Mouse (Mus musculus) stomach, postnatal 0 days (tissue): ENCODE measurements around the gene Nek7. TPM values are rescaled to one million over a fixed set of nuclear protein-coding genes. Genes with fewer than 3 reads are reported as not detected.

Source experiments
- ATAC-seq: fragments of 200-750 bp; cut with Nextera tagmentation; 2 replicates; pipeline ENCODE4 v1.8.0; 2017; ENCODE audit not compliant: low FRiP score, low TSS enrichment
- DNase-seq: peaks from one replicate; pipeline ENCODE4 v3.0.0-alpha.2; 2016; ENCODE audit warnings: low spot score
- H3K27ac ChIP-seq: fragments of 300-500 bp; sonication (generic); replicated peaks from 2 replicates; pipeline ENCODE4 v1.5.1; 2014; ENCODE audit warnings: mild to moderate bottlenecking, control low read depth
- H3K27me3 ChIP-seq: fragments of 300-500 bp; sonication (generic); 2 replicates; pipeline ENCODE4 v1.6.1; 2014; ENCODE audit warnings: low read length; ENCODE audit not compliant: control insufficient read depth, insufficient read depth
- H3K36me3 ChIP-seq: fragments of 300-500 bp; sonication (generic); 2 replicates; pipeline ENCODE4 v1.6.1; 2014; ENCODE audit warnings: low read length, mixed read lengths; ENCODE audit not compliant: control insufficient read depth, insufficient read depth
- H3K4me1 ChIP-seq: fragments of 300-500 bp; sonication (generic); replicated peaks from 2 replicates; pipeline ENCODE4 v1.6.1; 2014; ENCODE audit warnings: antibody characterized with exemption; ENCODE audit not compliant: control insufficient read depth, insufficient read depth
- H3K4me2 ChIP-seq: fragments of 300-500 bp; sonication (generic); replicated peaks from 2 replicates; pipeline ENCODE4 v1.6.1; 2014; ENCODE audit warnings: low read depth, mild to moderate bottlenecking, control low read depth, moderate library complexity
- H3K4me3 ChIP-seq: fragments of 300-500 bp; sonication (generic); 2 replicates; pipeline ENCODE4 v1.5.1; 2014; ENCODE audit warnings: low read depth, low read length, control low read depth
- H3K9ac ChIP-seq: fragments of 300-500 bp; sonication (generic); 2 replicates; pipeline ENCODE4 v1.6.1; 2014; ENCODE audit warnings: mild to moderate bottlenecking, low read length, control low read depth, mixed read lengths
- H3K9me3 ChIP-seq: fragments of 300-500 bp; sonication (generic); 2 replicates; pipeline ENCODE4 v1.6.1; 2016; ENCODE audit warnings: low read length; ENCODE audit not compliant: control insufficient read depth
- CTCF ChIP-seq: IDR thresholded peaks from 2 replicates; pipeline ENCODE4 v1.5.1; 2016; ENCODE audit warnings: antibody characterized with exemption, low read depth, mild to moderate bottlenecking, moderate library complexity
- EP300 ChIP-seq: optimal IDR thresholded peaks from 2 replicates; pipeline ENCODE3; 2016; ENCODE audit warnings: antibody characterized with exemption
- WGBS: fragments of 180-500 bp; shearing (Covaris S2); extraction: QIAGEN DNeasy Blood & Tissue Kit; methylation state at CpG from one replicate; pipeline ENCODE4 v1.1.7; 2014; 5-methylcytosine and 5-hydroxymethylcytosine counted together
- polyA plus RNA-seq: library from polyadenylated mRNA; unstranded; fragments of >200 nt; fragmentation: Nextera tagmentation; extraction: Ambion mirVana; gene quantifications from 2 replicates; pipeline ENCODE4 v1.2.1, GENCODE M21; 2015

Nek7 gene
- polyA plus RNA-seq, 1 experiment from 2014 or later, result 40.0 TPM

- Histone ChIP-seq H3K4me3 (no peak overlapping the region), H3K4me2 (no peak overlapping the region), H3K27me3 (no peaks in the 10 kb centered on the region), H3K36me3 (no peaks in the 10 kb centered on the region), H3K9me3 (no peaks in the 10 kb centered on the region), H3K9ac (no peak overlapping the region), H3K4me1 (no peaks in the 10 kb centered on the region), H3K27ac (no peak overlapping the region)
- no peak for ATAC-seq
- TF ChIP-seq CTCF, result no peak
- TF ChIP-seq EP300, result no peak
- DNase-seq, result no peak
- WGBS, result 75% methylated on average over 3 of the region's 3 CpGs
Measured at GRCm38 (mm10) chr1:138615388-138615787, 4.6 kb downstream of the Nek7 start.

DNA sequence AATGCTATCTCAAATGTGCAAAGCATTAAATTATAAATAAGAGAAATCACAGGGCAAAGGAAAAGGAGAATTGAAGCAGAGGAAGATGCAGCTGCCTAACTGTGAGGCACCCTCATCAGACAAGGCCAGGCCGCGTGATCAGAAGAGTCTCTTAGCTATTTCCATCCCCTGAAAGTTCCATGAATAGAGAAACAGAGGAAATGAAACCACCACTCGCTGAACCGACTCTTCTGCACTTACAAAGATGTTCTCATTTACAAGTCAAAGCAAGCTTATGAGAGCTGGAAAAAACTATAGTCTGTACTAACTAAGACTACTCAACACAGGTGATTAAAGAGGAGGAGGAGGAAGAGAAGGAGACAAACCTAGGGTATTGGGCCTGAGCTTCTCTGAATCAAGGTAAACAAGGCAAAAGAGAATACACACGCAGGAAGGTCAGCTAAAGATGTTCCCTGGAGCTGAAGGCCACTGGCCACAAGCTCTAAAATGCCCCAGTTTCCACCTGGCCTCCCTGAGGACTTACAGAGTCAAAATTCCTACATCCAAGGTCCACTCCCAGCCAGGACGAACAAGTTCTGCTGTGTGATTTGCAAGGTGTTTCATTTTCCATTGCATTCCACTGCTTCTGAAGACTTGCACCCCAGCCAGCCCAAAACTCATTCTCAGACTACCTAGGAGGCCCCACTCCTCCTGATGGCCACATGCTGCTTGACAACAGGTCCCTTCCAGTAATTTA lies 5.2 kb downstream of the Nek7 start:
- 64% methylated on average over 6 of the region's 6 CpGs for WGBS
- no peak for TF ChIP-seq CTCF
- TF ChIP-seq EP300, result no peak
- Histone ChIP-seq H3K27me3 (no peaks in the 10 kb centered on the region), H3K36me3 (no peaks in the 10 kb centered on the region), H3K27ac (0 out of 2 replicates have a peak overlapping the region, but pooled peaks have one; percentile 14), H3K4me2 (no peak overlapping the region), H3K4me1 (no peaks in the 10 kb centered on the region), H3K9ac (no peak overlapping the region), H3K9me3 (no peaks in the 10 kb centered on the region), H3K4me3 (no peak overlapping the region)
- ATAC-seq, result no peak
- DNase-seq, result no peak

DNA sequence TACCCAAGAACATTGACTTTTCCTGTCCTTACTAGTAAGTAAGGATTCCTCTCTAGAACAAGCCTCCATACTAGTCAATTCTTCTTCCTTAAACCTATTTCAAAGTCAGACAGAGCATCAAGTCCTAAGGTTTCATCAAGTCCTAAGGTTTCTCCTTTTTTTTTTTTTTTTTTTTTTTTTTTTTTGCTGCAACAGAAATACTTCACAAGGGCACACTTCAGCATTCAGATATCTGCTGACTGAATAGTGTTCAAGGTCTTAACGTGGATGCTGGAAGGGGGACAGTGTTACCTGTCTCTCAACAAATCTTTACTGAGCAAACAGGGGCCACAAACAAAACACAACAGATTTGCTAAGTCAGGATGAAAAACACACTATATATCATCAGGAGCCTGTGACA lies 7.8 kb downstream of the Nek7 start:
- no peak for TF ChIP-seq CTCF
- no peak for TF ChIP-seq EP300
- 75% methylated on average over 1 of the region's 1 CpGs for WGBS
- H3K4me3 ChIP-seq, result no peak overlapping the region
- no peaks in the 10 kb centered on the region for H3K36me3 ChIP-seq
- H3K4me1 ChIP-seq, result no peaks in the 10 kb centered on the region
- ATAC-seq (no peak), DNase-seq (no peak)
- H3K9me3 ChIP-seq, result no peaks in the 10 kb centered on the region
- H3K27me3 ChIP-seq, result no peaks in the 10 kb centered on the region
- no peak overlapping the region for H3K4me2 ChIP-seq
- H3K9ac ChIP-seq, result no peak overlapping the region
- no peak overlapping the region for H3K27ac ChIP-seq

GRCm38 (mm10) chr1:138609176-138609575 lies 10.8 kb downstream of the Nek7 start:
- H3K4me2 ChIP-seq, result 0 out of 2 replicates have a peak overlapping the region, but pooled peaks have one; percentile 11
- ATAC-seq (peak; percentile 64; the same call in 1 of the 2 replicates), DNase-seq (peak; percentile 42)
- H3K9me3 ChIP-seq, result no peaks in the 10 kb centered on the region
- no peaks in the 10 kb centered on the region for H3K4me1 ChIP-seq
- H3K36me3 ChIP-seq, result no peaks in the 10 kb centered on the region
- WGBS, result 62% methylated on average over 12 of the region's 12 CpGs
- no peak overlapping the region for H3K27ac ChIP-seq
- H3K4me3 ChIP-seq, result no peak overlapping the region
- no peak overlapping the region for H3K9ac ChIP-seq
- no peaks in the 10 kb centered on the region for H3K27me3 ChIP-seq
- TF ChIP-seq EP300, result no peak
- TF ChIP-seq CTCF, result peak; percentile 25

DNA sequence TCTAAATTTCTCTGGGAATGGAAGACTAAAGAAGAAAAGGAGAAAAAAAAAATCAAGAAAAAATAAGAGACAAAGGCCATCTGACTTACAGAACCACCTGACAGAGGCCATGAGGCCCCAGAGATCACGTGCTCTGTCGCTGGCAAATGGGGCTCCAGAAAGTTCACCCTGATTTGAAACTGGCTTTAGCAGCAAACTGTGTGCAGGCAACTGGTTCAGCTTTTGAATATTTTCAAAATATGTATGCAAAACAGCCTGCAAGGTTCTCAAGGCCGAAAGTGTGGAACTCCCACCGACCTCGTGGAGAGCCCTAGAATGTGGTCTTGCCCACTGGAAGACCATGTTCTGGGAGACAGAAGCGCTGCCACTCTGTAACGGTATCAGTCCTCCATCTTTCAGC lies 11.6 kb downstream of the Nek7 start:
- no peak overlapping the region for H3K9ac ChIP-seq
- H3K4me3 ChIP-seq, result no peak overlapping the region
- H3K9me3 ChIP-seq, result no peaks in the 10 kb centered on the region
- H3K4me2 ChIP-seq, result no peak overlapping the region; the same call in 1 of the 2 replicates
- H3K36me3 ChIP-seq, result no peaks in the 10 kb centered on the region
- ATAC-seq, result no peak
- no peaks in the 10 kb centered on the region for H3K4me1 ChIP-seq
- TF ChIP-seq CTCF (no peak), EP300 (no peak)
- no peak overlapping the region; the same call in 1 of the 2 replicates for H3K27ac ChIP-seq
- WGBS, result 94% methylated on average over 7 of the region's 7 CpGs
- DNase-seq, result no peak
- H3K27me3 ChIP-seq, result no peaks in the 10 kb centered on the region

GRCm38 (mm10) chr1:138607862-138608261 lies 12.1 kb downstream of the Nek7 start:
- Histone ChIP-seq H3K27ac (no peak overlapping the region; the same call in 1 of the 2 replicates), H3K27me3 (no peaks in the 10 kb centered on the region), H3K4me2 (no peak overlapping the region; the same call in 1 of the 2 replicates), H3K4me3 (no peak overlapping the region), H3K36me3 (no peaks in the 10 kb centered on the region), H3K4me1 (no peaks in the 10 kb centered on the region), H3K9ac (no peak overlapping the region), H3K9me3 (no peaks in the 10 kb centered on the region)
- 0 out of 2 replicates have a peak, but pooled peaks have one; percentile 51 for ATAC-seq
- WGBS, result 67% methylated on average over 7 of the region's 7 CpGs
- no peak for TF ChIP-seq CTCF
- TF ChIP-seq EP300, result no peak
- DNase-seq, result peak; percentile 19
